8 mouse cellular contexts compared by ENCODE assay signal in genomic region chr2:90579038-90579727, GRCm38 (mm10). TPM values are rescaled to one million over a fixed set of nuclear protein-coding genes. Genes with fewer than 3 reads are reported as not detected.
DNase-seq lines count a peak whose midpoint lies in the region; ATAC-seq lines count a peak whose summit lies in the region.

No protein-coding gene starts in this region.

- DNase-seq in adrenal gland, adult (ENCODE audit: inconsistent age in 2 of 2, low spot score in 1 of 2) = peak; percentile 61 to 72
- no peak for DNase-seq in adrenal gland, adult 18-20 months (ENCODE audit: low spot score in 2 of 2)
- DNase-seq in lung, postnatal 10 days = no peak
- peak; percentile 80 for DNase-seq in intestine, embryonic 14.5 days (ENCODE audit: low spot score)
- DNase-seq in gastrocnemius, adult 8-10 months (ENCODE audit: low spot score in 2 of 2) = no peak

- H3K9ac ChIP-seq in lung, embryonic 16.5 days (ENCODE audit: low read length) = peak overlapping the region; percentile 86
- H3K9ac ChIP-seq in intestine, embryonic 14.5 days (ENCODE audit: low read length) = peak overlapping the region; percentile 78
- peak overlapping the region; percentile 90 for H3K9ac ChIP-seq in midbrain, embryonic 12.5 days (replicated peaks)

- no peaks in the 10 kb centered on the region for H3K27me3 ChIP-seq in lung, embryonic 16.5 days (ENCODE audit: control insufficient read depth, insufficient read depth, low read depth, low read length)
- no peaks in the 10 kb centered on the region for H3K27me3 ChIP-seq in intestine, embryonic 14.5 days (replicated peaks; ENCODE audit: control insufficient read depth, insufficient read depth, low read length)
- H3K27me3 ChIP-seq in midbrain, embryonic 12.5 days = peaks cover 4% of the 10 kb centered on the region

- H3K36me3 ChIP-seq in lung, embryonic 16.5 days (ENCODE audit: control insufficient read depth, insufficient read depth, low read length) = no peaks in the 10 kb centered on the region
- no peaks in the 10 kb centered on the region for H3K36me3 ChIP-seq in intestine, embryonic 14.5 days (ENCODE audit: control insufficient read depth, insufficient read depth, low read length)
- no peaks in the 10 kb centered on the region for H3K36me3 ChIP-seq in midbrain, embryonic 12.5 days

- peaks cover 13% of the 10 kb centered on the region for H3K4me1 ChIP-seq in lung, embryonic 16.5 days (replicated peaks; ENCODE audit: control insufficient read depth, insufficient read depth, low read length)
- H3K4me1 ChIP-seq in intestine, embryonic 14.5 days (replicated peaks; ENCODE audit: control insufficient read depth, insufficient read depth, low read length) = peaks cover 13% of the 10 kb centered on the region
- H3K4me1 ChIP-seq in midbrain, embryonic 12.5 days = peaks cover 20% of the 10 kb centered on the region

- ATAC-seq in lung, embryonic 16.5 days (ENCODE audit: low read depth) = no peak
- peak; percentile 9; the same call in 1 of the 2 replicates for ATAC-seq in erythroid progenitor cell, adult 5-6 weeks (replicated peaks; ENCODE audit: low FRiP score, poor library complexity, severe bottlenecking)
- peak; percentile 5 for ATAC-seq in intestine, embryonic 14.5 days (replicated peaks; ENCODE audit: low FRiP score, low TSS enrichment, low read depth)
- ATAC-seq in midbrain, embryonic 12.5 days (ENCODE audit: low FRiP score, low read depth) = no peak; the same call in 1 of the 2 replicates

- peak overlapping the region; percentile 98 for H3K4me2 ChIP-seq in lung, embryonic 16.5 days (ENCODE audit: low read depth, low read length)
- peak overlapping the region; percentile 82 for H3K4me2 ChIP-seq in intestine, embryonic 14.5 days (ENCODE audit: low read length)
- peak overlapping the region; percentile 93 for H3K4me2 ChIP-seq in midbrain, embryonic 12.5 days (replicated peaks)

- no peaks in the 10 kb centered on the region for H3K9me3 ChIP-seq in lung, embryonic 16.5 days (ENCODE audit: control insufficient read depth, low read length)
- H3K9me3 ChIP-seq in intestine, embryonic 14.5 days (ENCODE audit: control insufficient read depth, low read length) = no peaks in the 10 kb centered on the region
- no peaks in the 10 kb centered on the region for H3K9me3 ChIP-seq in midbrain, embryonic 12.5 days

- WGBS in lung, embryonic 16.5 days = 3% methylated on average over 23 of the region's 23 CpGs
- WGBS in intestine, embryonic 14.5 days = 2% methylated on average over 23 of the region's 23 CpGs
- WGBS in midbrain, embryonic 12.5 days = 2% methylated on average over 23 of the region's 23 CpGs

- peak overlapping the region; percentile 84 for H3K4me3 ChIP-seq in lung, embryonic 16.5 days (ENCODE audit: low read length)
- peak overlapping the region; percentile 80 for H3K4me3 ChIP-seq in intestine, embryonic 14.5 days (ENCODE audit: low read depth, low read length)
- peak overlapping the region; percentile 86 for H3K4me3 ChIP-seq in midbrain, embryonic 12.5 days

- H3K27ac ChIP-seq in lung, embryonic 16.5 days (ENCODE audit: low read length) = peak overlapping the region; percentile 85
- H3K27ac ChIP-seq in intestine, embryonic 14.5 days (ENCODE audit: low read depth) = peak overlapping the region; percentile 86; the same call in 1 of the 2 replicates
- H3K27ac ChIP-seq in midbrain, embryonic 12.5 days (replicated peaks) = peak overlapping the region; percentile 89

RNA-seq across cellular contexts. Expression of gene Ptprj, which starts 1.3 kb away (rescaled TPM):
- total RNA-seq in adrenal gland, adult 18-20 months (2021) = 10 to 100 TPM; 15.0 to 18.1 TPM
- 2.7 and 3.1 TPM in 2 replicates for polyA plus RNA-seq in lung, embryonic 16.5 days (2015; fragmentation: Nextera tagmentation; extraction: Ambion mirVana)
- 22.0 and 26.4 TPM in 2 replicates for total RNA-seq in erythroid progenitor cell, adult 5-6 weeks (2015; ENCODE audit: low replicate concordance)
- total RNA-seq in erythroid progenitor cell, adult 5-6 weeks (2017; ENCODE audit: low replicate concordance) = 14.8 and 19.1 TPM in 2 replicates
- polyA plus RNA-seq in intestine, embryonic 14.5 days (2014; fragmentation: Nextera tagmentation; extraction: Ambion mirVana) = 8.3 and 8.5 TPM in 2 replicates
- polyA plus RNA-seq in midbrain, embryonic 12.5 days (2016; fragmentation: Nextera tagmentation; extraction: Ambion mirVana) = 2.5 and 3.0 TPM in 2 replicates
- 1 to 10 TPM; 1.3 to 3.1 (median 2.1) TPM for total RNA-seq in gastrocnemius, adult 8-10 months (2022)

Comparison
In these comparisons a context has a peak if more than half of its experiments do, and no peak if none do; other contexts are left out.
1. DNase-seq: peak in adrenal gland, adult (2 of 2) and intestine, embryonic 14.5 days (single experiment); none in adrenal gland, adult 18-20 months (0 of 2), lung, postnatal 10 days (single experiment) and gastrocnemius, adult 8-10 months (0 of 2).
2. ATAC-seq: peak in erythroid progenitor cell, adult 5-6 weeks (single experiment) and intestine, embryonic 14.5 days (single experiment); none in lung, embryonic 16.5 days (single experiment) and midbrain, embryonic 12.5 days (single experiment).
3. Peak in every context shown above with its lines, with median percentiles within 50 percentile points of each other: H3K27ac ChIP-seq, H3K4me2 ChIP-seq, H3K4me3 ChIP-seq and H3K9ac ChIP-seq.